Mouse (Mus musculus): ENCODE results near the gene Kcnip4.

Gene Kcnip4

DNA sequence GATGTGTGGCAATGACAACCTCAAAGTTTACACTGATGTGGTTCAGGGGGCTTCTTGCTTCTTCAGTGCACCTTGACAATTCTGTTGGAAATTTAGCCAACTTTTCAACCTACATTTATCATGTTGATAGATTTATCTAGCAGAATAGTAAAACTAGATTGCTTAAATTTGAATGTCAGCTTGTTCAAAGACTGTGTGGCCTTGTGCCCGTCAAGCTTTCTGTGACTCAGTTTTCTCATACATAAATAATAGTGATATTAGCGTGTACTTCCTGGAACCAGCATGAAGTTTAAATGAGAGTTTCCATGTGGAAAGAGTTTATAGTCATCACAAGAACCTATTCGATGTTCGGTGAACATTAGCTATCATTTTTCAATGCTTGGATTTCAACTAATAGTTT, 1112.4 kb downstream of the Kcnip4 start:
- no peak for DNase-seq (ENCODE audit: low read depth, low spot score)

DNA sequence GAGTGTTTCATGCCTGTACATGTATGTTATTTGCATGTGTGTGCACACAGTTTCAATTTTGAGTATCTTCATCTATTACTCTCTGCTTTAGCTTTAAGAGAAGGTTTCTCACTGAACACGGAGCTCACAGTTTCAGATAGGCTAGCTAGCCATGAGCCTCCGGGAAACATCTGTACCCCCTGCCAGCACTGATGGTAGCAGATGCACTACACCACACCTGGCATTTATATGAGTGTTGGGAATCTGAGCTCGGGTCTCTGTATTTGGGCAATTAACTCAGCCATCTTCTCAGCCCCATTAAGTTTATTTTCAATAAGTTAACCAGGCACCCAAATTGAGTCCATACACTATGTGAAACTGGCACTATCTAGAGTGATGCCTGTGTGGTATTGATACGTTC, 1113.2 kb downstream of the Kcnip4 start:
- DNase-seq (ENCODE audit: low read depth, low spot score), result no peak

DNA sequence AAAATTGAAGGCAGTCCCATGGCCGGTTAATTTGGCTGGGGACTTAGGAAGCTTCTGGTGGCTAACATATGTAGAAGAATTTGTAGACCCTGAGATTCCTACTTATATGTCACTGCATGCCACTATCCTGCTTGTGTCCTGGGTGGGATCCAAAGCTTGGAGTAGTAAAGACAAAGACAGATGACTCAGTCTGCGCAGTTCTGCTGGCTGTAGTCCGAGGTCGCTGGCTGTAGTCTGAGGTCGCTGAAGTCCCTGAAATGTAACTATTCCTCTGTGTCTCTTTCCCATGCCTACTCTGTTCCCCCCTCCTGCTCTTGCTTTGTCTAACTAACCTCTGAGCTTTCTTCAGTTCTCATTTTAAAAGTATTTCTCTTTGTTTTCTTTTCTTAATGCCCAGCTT, 1114.4 kb downstream of the Kcnip4 start:
- no peak for DNase-seq (ENCODE audit: low read depth, low spot score)

GRCm38 (mm10) chr5:48408276-48408675, 1116.4 kb downstream of the Kcnip4 start:
- DNase-seq (ENCODE audit: low read depth, low spot score), result no peak

GRCm38 (mm10) chr5:48402497-48402896, 1122.2 kb downstream of the Kcnip4 start:
- DNase-seq (ENCODE audit: low read depth, low spot score), result no peak

DNA sequence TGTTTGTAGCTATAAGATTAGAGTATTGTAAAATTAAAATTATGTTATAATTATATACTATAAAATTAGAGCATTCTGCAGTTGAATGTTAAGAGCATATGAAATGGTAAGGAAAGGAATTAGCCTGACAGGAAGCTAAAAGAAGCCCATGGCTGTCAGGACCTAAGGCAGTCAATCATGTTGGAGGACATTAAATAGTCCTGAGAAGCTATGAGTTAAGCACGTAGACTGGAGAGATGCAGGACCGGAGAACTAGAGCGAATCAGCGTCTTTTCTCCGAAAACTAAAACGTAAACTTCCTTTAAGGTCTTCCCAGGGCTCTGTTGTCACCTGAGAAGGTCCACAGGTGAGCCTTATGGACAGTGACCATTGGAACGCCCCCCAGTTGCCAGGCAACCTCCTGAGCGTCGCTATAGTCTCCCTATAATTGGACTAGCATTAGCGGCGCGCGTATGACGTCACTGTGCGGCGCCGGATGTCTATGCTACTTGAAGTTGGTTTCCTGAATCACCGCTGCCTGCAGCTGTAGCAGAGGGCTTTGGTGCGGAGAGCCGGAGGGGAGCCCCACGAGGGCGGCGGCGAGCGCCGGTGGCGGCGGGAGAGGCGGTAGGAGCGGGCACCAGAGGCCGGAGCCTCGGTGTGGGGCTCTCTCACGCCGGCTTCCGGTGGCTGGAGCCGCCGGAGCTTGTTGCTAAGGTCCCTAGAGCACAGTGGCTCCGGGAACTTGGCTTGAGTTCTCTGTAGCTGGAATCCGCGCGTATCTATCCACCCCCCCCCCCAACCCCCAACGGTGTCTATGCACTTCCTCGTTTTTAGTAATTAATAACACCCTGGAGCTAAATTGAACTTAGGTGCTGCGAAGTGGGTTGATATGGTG, 1152.6 kb downstream of the Kcnip4 start:
- DNase-seq (ENCODE audit: low read depth, low spot score), result peak; percentile 94

DNA sequence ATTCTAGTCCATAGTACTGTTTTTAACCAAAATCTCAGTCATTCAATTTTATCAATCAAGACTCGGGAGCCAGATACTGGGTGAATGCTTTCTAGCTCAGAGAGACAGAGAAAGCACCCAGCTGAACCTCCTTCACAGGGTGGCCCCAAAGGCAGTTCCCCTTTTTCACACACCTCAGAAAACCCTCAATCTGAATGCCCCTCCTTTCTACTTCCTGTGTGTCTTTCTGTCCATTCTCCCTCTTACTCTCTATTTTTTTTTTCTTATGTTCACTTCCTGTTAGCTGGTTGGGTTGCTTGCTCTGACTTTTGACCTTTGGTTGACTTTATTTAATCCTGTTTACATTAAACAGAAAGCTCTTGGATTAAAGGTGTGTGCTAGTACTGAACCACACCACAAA, 1175.4 kb downstream of the Kcnip4 start:
- DNase-seq (ENCODE audit: low read depth, low spot score), result no peak

- no peak for DNase-seq (ENCODE audit: low read depth, low spot score)
Observed at GRCm38 (mm10) chr5:48345983-48346648, 1178.6 kb downstream of the Kcnip4 start.

DNA sequence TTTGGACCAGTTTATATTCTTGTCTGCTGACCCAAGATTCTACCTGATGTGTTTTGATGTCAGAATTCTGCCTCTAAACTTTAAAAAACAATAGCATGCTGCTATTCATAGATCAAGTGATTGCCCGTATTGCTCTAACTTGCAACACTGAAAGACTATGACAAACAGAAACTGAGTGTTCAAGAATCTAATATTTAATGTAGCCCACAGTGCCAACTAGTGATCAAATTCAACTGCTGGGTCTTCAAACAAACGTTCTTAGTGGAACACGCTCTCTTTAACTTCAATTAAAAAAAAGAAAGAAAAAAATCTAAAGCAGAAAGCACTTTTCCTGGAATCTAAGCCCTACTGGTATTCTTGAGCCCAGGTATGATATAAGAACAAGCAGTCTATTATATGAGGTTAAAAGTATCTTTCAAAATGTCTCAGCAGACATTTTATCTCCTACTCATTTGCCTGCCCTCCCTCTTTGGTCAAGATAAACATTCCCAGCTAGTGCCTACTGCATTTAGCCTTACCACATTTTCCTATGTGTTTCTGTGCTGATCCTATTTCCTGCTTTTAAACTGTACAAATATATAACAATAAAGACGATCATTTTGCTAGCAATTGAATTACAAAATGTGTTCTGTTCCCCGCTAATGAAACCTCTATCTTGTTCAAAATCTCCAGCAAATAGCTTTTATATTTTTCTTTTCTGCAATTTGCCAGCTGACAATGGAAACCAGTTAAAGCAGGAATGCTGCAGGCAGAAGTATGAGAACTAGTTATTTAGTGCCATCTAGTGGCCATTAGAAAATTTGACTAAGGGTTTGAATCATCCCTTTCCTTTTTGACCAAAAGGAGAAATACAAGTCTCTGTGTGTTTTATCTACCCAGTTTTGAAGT, 1179.4 kb downstream of the Kcnip4 start:
- DNase-seq (ENCODE audit: low read depth, low spot score), result peak; percentile 10

- no peak for DNase-seq (ENCODE audit: low read depth, low spot score)
Observed at GRCm38 (mm10) chr5:48340808-48341433, 1183.8 kb downstream of the Kcnip4 start.
